Mouse (Mus musculus) liver, embryonic 11.5 days (tissue): ENCODE measurements around the gene Gm10491. TPM values are rescaled to one million over a fixed set of nuclear protein-coding genes. Genes with fewer than 3 reads are reported as not detected.

Experiments used
- ATAC-seq: fragments of 200-750 bp; cut with Nextera tagmentation; replicated peaks from 2 replicates; pipeline ENCODE4 v1.8.0; 2017; ENCODE audit warnings: moderate number of reproducible peaks, mild to moderate bottlenecking, moderate TSS enrichment, moderate library complexity; ENCODE audit not compliant: low FRiP score
- DNase-seq: peaks from one replicate; pipeline ENCODE4 v3.0.0-alpha.2; 2017; ENCODE audit warnings: low spot score
- H3K27ac ChIP-seq: fragments of 300-500 bp; sonication (generic); 2 replicates; pipeline ENCODE4 v1.5.1; 2014; ENCODE audit warnings: mild to moderate bottlenecking, low read depth, low read length, control low read depth
- H3K27me3 ChIP-seq: fragments of 300-500 bp; sonication (generic); replicated peaks from 2 replicates; pipeline ENCODE4 v1.6.1; 2014; ENCODE audit warnings: low read length, mixed read lengths; ENCODE audit not compliant: control insufficient read depth, insufficient read depth
- H3K36me3 ChIP-seq: fragments of 300-500 bp; sonication (generic); 2 replicates; pipeline ENCODE4 v1.6.1; 2014; ENCODE audit warnings: mild to moderate bottlenecking, low read length, moderate library complexity, mixed read lengths; ENCODE audit not compliant: control insufficient read depth, insufficient read depth
- H3K4me1 ChIP-seq: fragments of 300-500 bp; sonication (generic); replicated peaks from 2 replicates; pipeline ENCODE4 v1.6.1; 2014; ENCODE audit warnings: low read length, mixed read lengths; ENCODE audit not compliant: control insufficient read depth, insufficient read depth
- H3K4me2 ChIP-seq: fragments of 300-500 bp; sonication (generic); 2 replicates; pipeline ENCODE4 v1.6.1; 2014; ENCODE audit warnings: mild to moderate bottlenecking, control low read depth, moderate library complexity
- H3K4me3 ChIP-seq: fragments of 300-500 bp; sonication (generic); 2 replicates; pipeline ENCODE4 v1.5.1; 2014; ENCODE audit warnings: low read depth, low read length, control low read depth
- H3K9ac ChIP-seq: fragments of 300-500 bp; sonication (generic); 2 replicates; pipeline ENCODE4 v1.6.1; 2014; ENCODE audit warnings: low read depth, low read length, control low read depth
- H3K9me3 ChIP-seq: fragments of 300-500 bp; sonication (generic); 2 replicates; pipeline ENCODE4 v1.6.1; 2016; ENCODE audit warnings: low read length, inconsistent platforms, mixed read lengths; ENCODE audit not compliant: control insufficient read depth
- WGBS: fragments of 180-500 bp; shearing (Covaris S2); extraction: QIAGEN DNeasy Blood & Tissue Kit; methylation state at CpG from one replicate; pipeline ENCODE4 v1.1.7; 2014; 5-methylcytosine and 5-hydroxymethylcytosine counted together
- polyA plus RNA-seq: library from polyadenylated mRNA; unstranded; fragments of >200 nt; fragmentation: Nextera tagmentation; extraction: Ambion mirVana; gene quantifications from 2 replicates; pipeline ENCODE4 v1.2.1, GENCODE M21; 2014

Gene Gm10491
- polyA plus RNA-seq, result not detected in 2 replicates

- no peaks in the 10 kb centered on the region for H3K9me3 ChIP-seq
- 84% methylated on average over 5 of the region's 5 CpGs for WGBS
- H3K27me3 ChIP-seq, result no peaks in the 10 kb centered on the region
- no peak within 1 kb of the TSS for H3K9ac ChIP-seq
- H3K4me1 ChIP-seq, result no peaks in the 10 kb centered on the region
- DNase-seq, result no peak
- no peaks in the 10 kb centered on the region for H3K36me3 ChIP-seq
- no peak within 1 kb of the TSS for H3K4me2 ChIP-seq
- ATAC-seq, result no peak
- no peak within 1 kb of the TSS for H3K27ac ChIP-seq
- H3K4me3 ChIP-seq, result no peak within 1 kb of the TSS
Measured at GRCm38 (mm10) chrX:7907735-7908134, at the start of gene Gm10491. Gm10491 (minus strand) TSS chrX:7907835.

- ATAC-seq (no peak), DNase-seq (no peak)
- no peaks in the 10 kb centered on the region; the same call in 1 of the 2 replicates for H3K4me1 ChIP-seq
- no peak overlapping the region for H3K27ac ChIP-seq
- no peak overlapping the region for H3K9ac ChIP-seq
- H3K27me3 ChIP-seq, result no peaks in the 10 kb centered on the region
- H3K9me3 ChIP-seq, result no peaks in the 10 kb centered on the region
- H3K4me3 ChIP-seq, result no peak overlapping the region
- H3K4me2 ChIP-seq, result no peak overlapping the region
- no peaks in the 10 kb centered on the region for H3K36me3 ChIP-seq
- WGBS, result 92% methylated on average over 7 of the region's 7 CpGs
Measured at GRCm38 (mm10) chrX:7950091-7950490, 42.5 kb upstream of the Gm10491 start.

GRCm38 (mm10) chrX:7947900-7948492, 40.4 kb upstream of the Gm10491 start:
- no peak overlapping the region for H3K27ac ChIP-seq
- no peaks in the 10 kb centered on the region for H3K36me3 ChIP-seq
- no peaks in the 10 kb centered on the region; the same call in 1 of the 2 replicates for H3K4me1 ChIP-seq
- no peaks in the 10 kb centered on the region for H3K27me3 ChIP-seq
- 8% methylated on average over 38 of the region's 38 CpGs for WGBS
- DNase-seq (peak; percentile 81), ATAC-seq (peak; percentile 99)
- peak overlapping the region; percentile 72 for H3K4me2 ChIP-seq
- peak overlapping the region; percentile 52 for H3K4me3 ChIP-seq
- peak overlapping the region; percentile 48; the same call in 1 of the 2 replicates for H3K9ac ChIP-seq
- H3K9me3 ChIP-seq, result no peaks in the 10 kb centered on the region

- H3K4me2 ChIP-seq, result peak within 1 kb of the TSS; percentile 72
- H3K36me3 ChIP-seq, result no peaks in the 10 kb centered on the region
- no peak within 1 kb of the TSS for H3K27ac ChIP-seq
- H3K9me3 ChIP-seq, result no peaks in the 10 kb centered on the region
- peak within 1 kb of the TSS; percentile 52 for H3K4me3 ChIP-seq
- DNase-seq (no peak), ATAC-seq (no peak)
- H3K4me1 ChIP-seq, result no peaks in the 10 kb centered on the region; the same call in 1 of the 2 replicates
- 11% methylated on average over 35 of the region's 37 CpGs for WGBS
- H3K27me3 ChIP-seq, result no peaks in the 10 kb centered on the region
- H3K9ac ChIP-seq, result peak within 1 kb of the TSS; percentile 63
Measured at GRCm38 (mm10) chrX:7947108-7947899, 39.7 kb upstream of the Gm10491 start, which contains the start of gene Hdac6. Hdac6 (minus strand) TSS chrX:7947889.

GRCm38 (mm10) chrX:7945618-7946017, 38.0 kb upstream of the Gm10491 start:
- ATAC-seq (no peak), DNase-seq (no peak)
- Histone ChIP-seq H3K4me3 (no peak overlapping the region), H3K36me3 (no peaks in the 10 kb centered on the region), H3K9me3 (no peaks in the 10 kb centered on the region), H3K4me2 (no peak overlapping the region), H3K9ac (no peak overlapping the region), H3K4me1 (no peaks in the 10 kb centered on the region; the same call in 1 of the 2 replicates), H3K27me3 (no peaks in the 10 kb centered on the region), H3K27ac (no peak overlapping the region)
- 77% methylated on average over 8 of the region's 8 CpGs for WGBS

GRCm38 (mm10) chrX:7937667-7938066, 30.0 kb upstream of the Gm10491 start:
- WGBS, result 76% methylated on average over 6 of the region's 6 CpGs
- no peak overlapping the region for H3K4me2 ChIP-seq
- H3K4me3 ChIP-seq, result no peak overlapping the region
- H3K9me3 ChIP-seq, result no peaks in the 10 kb centered on the region
- no peak overlapping the region for H3K9ac ChIP-seq
- no peaks in the 10 kb centered on the region for H3K27me3 ChIP-seq
- no peaks in the 10 kb centered on the region for H3K4me1 ChIP-seq
- ATAC-seq (no peak), DNase-seq (no peak)
- H3K36me3 ChIP-seq, result 0 out of 2 replicates have a peak, but pooled peaks cover 2% of the 10 kb centered on the region
- no peak overlapping the region for H3K27ac ChIP-seq

- Histone ChIP-seq H3K9ac (no peak overlapping the region), H3K4me1 (no peaks in the 10 kb centered on the region), H3K4me2 (no peak overlapping the region), H3K27me3 (no peaks in the 10 kb centered on the region), H3K27ac (no peak overlapping the region), H3K9me3 (no peaks in the 10 kb centered on the region), H3K4me3 (no peak overlapping the region), H3K36me3 (0 out of 2 replicates have a peak, but pooled peaks cover 2% of the 10 kb centered on the region)
- ATAC-seq (no peak), DNase-seq (no peak)
- WGBS, result 41% methylated on average over 11 of the region's 11 CpGs
Measured at GRCm38 (mm10) chrX:7936874-7937273, 29.2 kb upstream of the Gm10491 start.

- no peaks in the 10 kb centered on the region for H3K4me1 ChIP-seq
- H3K9me3 ChIP-seq, result no peaks in the 10 kb centered on the region
- H3K9ac ChIP-seq, result no peak within 1 kb of the TSS
- peaks cover 50% of the 10 kb centered on the region for H3K27me3 ChIP-seq
- H3K4me2 ChIP-seq, result no peak within 1 kb of the TSS
- H3K36me3 ChIP-seq, result no peaks in the 10 kb centered on the region
- ATAC-seq (no peak), DNase-seq (no peak)
- 19% methylated on average over 17 of the region's 19 CpGs for WGBS
- H3K27ac ChIP-seq, result no peak within 1 kb of the TSS
- no peak within 1 kb of the TSS for H3K4me3 ChIP-seq
Measured at GRCm38 (mm10) chrX:7928270-7928790, 20.7 kb upstream of the Gm10491 start, which contains the start of gene Eras. Eras (minus strand) TSS chrX:7928607.
